Mouse (Mus musculus): ENCODE measurements around the gene Nova1.

Gene Nova1

GRCm38 (mm10) chr12:46676341-46676740 is 142.4 kb downstream of the Nova1 start:
- no peak for DNase-seq (ENCODE audit: low spot score in 2 of 2)

GRCm38 (mm10) chr12:46666706-46667105 is 152.0 kb downstream of the Nova1 start:
- DNase-seq (ENCODE audit: low spot score in 2 of 2) = no peak

- DNase-seq (ENCODE audit: low spot score in 2 of 2) = no peak
Observed at GRCm38 (mm10) chr12:46646139-46646611, 172.6 kb downstream of the Nova1 start.

- no peak for DNase-seq (ENCODE audit: low spot score in 2 of 2)
Observed at GRCm38 (mm10) chr12:46645365-46645962, 173.3 kb downstream of the Nova1 start.

Data from heart, adult 9 months (tissue).